Mouse (Mus musculus) midbrain, embryonic 15.5 days (tissue): ENCODE measurements at regions not wholly inside any gene's neighbourhood (a gene's known extent, or its start where the extent isn't known, plus 50 kb on each side); places are given as distances from the start of the nearest gene placed in this dataset.

Source experiments
- ATAC-seq: fragments of 200-750 bp; cut with Nextera tagmentation; replicated peaks from 2 replicates; pipeline ENCODE4 v1.8.0; 2017; ENCODE audit warnings: moderate TSS enrichment
- H3K27ac ChIP-seq: fragments of 300-500 bp; sonication (generic); 2 replicates; pipeline ENCODE4 v1.5.1; 2015; ENCODE audit warnings: mild to moderate bottlenecking, inconsistent platforms
- H3K27me3 ChIP-seq: fragments of 300-500 bp; sonication (generic); replicated peaks from 2 replicates; pipeline ENCODE4 v1.6.1; 2015; ENCODE audit warnings: inconsistent platforms
- H3K36me3 ChIP-seq: fragments of 300-500 bp; sonication (generic); replicated peaks from 2 replicates; pipeline ENCODE4 v1.6.1; 2015; ENCODE audit warnings: inconsistent platforms
- H3K4me1 ChIP-seq: fragments of 300-500 bp; sonication (generic); 2 replicates; pipeline ENCODE4 v1.6.1; 2015; ENCODE audit warnings: inconsistent platforms
- H3K4me2 ChIP-seq: fragments of 300-500 bp; sonication (generic); 2 replicates; pipeline ENCODE4 v1.6.1; 2015; ENCODE audit warnings: inconsistent platforms, mild to moderate bottlenecking, moderate library complexity
- H3K4me3 ChIP-seq: fragments of 300-500 bp; sonication (generic); 2 replicates; pipeline ENCODE4 v1.5.1; 2015; ENCODE audit warnings: mild to moderate bottlenecking, inconsistent platforms
- H3K9ac ChIP-seq: fragments of 300-500 bp; sonication (generic); 2 replicates; pipeline ENCODE4 v1.6.1; 2015; ENCODE audit warnings: mild to moderate bottlenecking, inconsistent platforms
- H3K9me3 ChIP-seq: fragments of 300-500 bp; sonication (generic); 2 replicates; pipeline ENCODE4 v1.6.1; 2016; ENCODE audit warnings: inconsistent platforms
- WGBS: fragments of 180-500 bp; shearing (Covaris S2); methylation state at CpG from one replicate; pipeline ENCODE4 v1.1.7; 2015; ENCODE audit warnings: mixed read lengths; 5-methylcytosine and 5-hydroxymethylcytosine counted together

GRCm38 (mm10) chr15:21988676-21989075 is 560.1 kb upstream of the Cdh18 start:
- ATAC-seq: no peak
- no peak overlapping the region for H3K4me3 ChIP-seq

DNA sequence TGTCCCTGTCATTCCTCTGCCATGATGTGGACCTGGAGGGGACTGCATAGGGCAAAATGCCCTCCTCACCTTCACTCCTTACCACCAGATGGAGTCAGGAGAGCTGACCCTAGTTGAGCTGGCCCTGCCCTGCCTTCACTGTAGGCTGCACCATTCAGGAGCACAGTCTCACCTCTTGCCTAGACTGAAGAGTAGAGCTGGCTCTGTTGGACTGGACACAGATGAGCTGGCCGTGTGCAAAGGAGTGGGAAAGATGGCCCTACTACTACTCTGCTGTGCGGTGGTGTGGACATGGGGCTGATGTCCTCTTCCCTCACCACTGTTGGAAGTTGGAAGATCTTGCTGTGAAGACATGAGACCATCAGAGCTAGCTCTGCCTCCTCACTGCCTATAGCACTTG is 555.5 kb upstream of the Cdh18 start:
- no peaks in the 10 kb centered on the region for H3K27me3 ChIP-seq
- H3K4me3 ChIP-seq: no peak overlapping the region
- no peaks in the 10 kb centered on the region for H3K36me3 ChIP-seq
- ATAC-seq: no peak
- no peaks in the 10 kb centered on the region for H3K9me3 ChIP-seq
- no peak overlapping the region for H3K9ac ChIP-seq
- no peaks in the 10 kb centered on the region for H3K4me1 ChIP-seq
- H3K4me2 ChIP-seq: no peak overlapping the region
- H3K27ac ChIP-seq: no peak overlapping the region
- WGBS: 88% methylated on average over 2 of the region's 2 CpGs

More at GRCm38 (mm10) chr15:21988676-21989075, 560.1 kb upstream of the Cdh18 start:
- H3K4me2 ChIP-seq: no peak overlapping the region
- H3K9me3 ChIP-seq: no peaks in the 10 kb centered on the region
- H3K36me3 ChIP-seq: no peaks in the 10 kb centered on the region
- H3K9ac ChIP-seq: no peak overlapping the region
- no peaks in the 10 kb centered on the region for H3K4me1 ChIP-seq
- no peaks in the 10 kb centered on the region for H3K27me3 ChIP-seq
- H3K27ac ChIP-seq: no peak overlapping the region
- WGBS: 87% methylated on average over 4 of the region's 4 CpGs

DNA sequence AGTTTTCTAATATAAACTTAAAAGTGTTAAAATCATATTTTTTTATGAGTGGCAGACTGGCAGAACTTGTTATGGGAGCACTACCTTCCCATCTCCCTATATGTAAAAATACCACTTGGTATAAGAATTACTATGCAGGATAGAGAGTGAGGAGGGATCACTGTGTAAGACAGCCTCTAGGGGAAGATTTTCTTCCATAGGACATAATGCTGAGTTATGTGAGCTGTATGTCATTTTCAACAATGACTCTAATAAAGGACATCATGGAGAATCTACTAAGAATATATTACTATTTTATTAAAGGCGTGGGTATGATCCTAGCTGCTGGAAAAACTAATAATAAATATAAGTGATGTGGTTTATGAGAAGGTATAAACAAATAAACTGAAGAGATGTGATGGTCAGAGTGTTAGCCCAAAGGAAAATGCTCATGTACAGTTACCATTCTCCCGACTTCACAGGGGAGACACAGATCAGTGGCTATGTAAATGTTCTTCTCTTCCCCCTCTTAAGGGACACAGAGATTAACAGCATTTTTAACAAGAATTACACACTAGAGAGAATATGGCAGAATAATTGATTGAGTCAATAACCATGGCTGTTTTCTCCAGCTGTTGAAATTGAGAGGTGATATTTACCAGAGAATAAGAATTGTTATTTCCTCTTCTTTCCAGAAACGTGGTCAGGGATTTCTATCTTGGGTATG is 553.5 kb upstream of the Cdh18 start:
- Histone ChIP-seq H3K9ac (no peak overlapping the region), H3K4me1 (no peaks in the 10 kb centered on the region), H3K4me3 (no peak overlapping the region), H3K4me2 (no peak overlapping the region), H3K27me3 (no peaks in the 10 kb centered on the region), H3K36me3 (no peaks in the 10 kb centered on the region), H3K27ac (no peak overlapping the region), H3K9me3 (no peaks in the 10 kb centered on the region)
- no peak for ATAC-seq
- 64% methylated on average over 3 of the region's 3 CpGs for WGBS

- Histone ChIP-seq H3K4me3 (no peak overlapping the region), H3K27me3 (no peaks in the 10 kb centered on the region), H3K9me3 (no peaks in the 10 kb centered on the region), H3K4me1 (no peaks in the 10 kb centered on the region), H3K27ac (no peak overlapping the region), H3K36me3 (no peaks in the 10 kb centered on the region), H3K9ac (no peak overlapping the region), H3K4me2 (no peak overlapping the region)
- 68% methylated on average over 2 of the region's 2 CpGs for WGBS
- ATAC-seq: no peak
Observed at GRCm38 (mm10) chr15:22019977-22020376, 528.8 kb upstream of the Cdh18 start.

GRCm38 (mm10) chr15:22030215-22030614 is 518.6 kb upstream of the Cdh18 start:
- no peaks in the 10 kb centered on the region for H3K9me3 ChIP-seq
- H3K4me1 ChIP-seq: no peaks in the 10 kb centered on the region
- H3K27me3 ChIP-seq: no peaks in the 10 kb centered on the region
- ATAC-seq: no peak
- WGBS: 66% methylated on average over 3 of the region's 3 CpGs
- no peaks in the 10 kb centered on the region for H3K36me3 ChIP-seq
- no peak overlapping the region for H3K9ac ChIP-seq
- H3K27ac ChIP-seq: no peak overlapping the region
- no peak overlapping the region for H3K4me2 ChIP-seq
- no peak overlapping the region for H3K4me3 ChIP-seq

- H3K27me3 ChIP-seq: no peaks in the 10 kb centered on the region
- no peaks in the 10 kb centered on the region for H3K4me1 ChIP-seq
- no peak overlapping the region for H3K4me2 ChIP-seq
- no peak overlapping the region for H3K9ac ChIP-seq
- H3K27ac ChIP-seq: no peak overlapping the region
- H3K36me3 ChIP-seq: no peaks in the 10 kb centered on the region
- no peak overlapping the region for H3K4me3 ChIP-seq
- no peaks in the 10 kb centered on the region for H3K9me3 ChIP-seq
- ATAC-seq: no peak
Observed at GRCm38 (mm10) chr15:22046423-22046822, 502.4 kb upstream of the Cdh18 start.

DNA sequence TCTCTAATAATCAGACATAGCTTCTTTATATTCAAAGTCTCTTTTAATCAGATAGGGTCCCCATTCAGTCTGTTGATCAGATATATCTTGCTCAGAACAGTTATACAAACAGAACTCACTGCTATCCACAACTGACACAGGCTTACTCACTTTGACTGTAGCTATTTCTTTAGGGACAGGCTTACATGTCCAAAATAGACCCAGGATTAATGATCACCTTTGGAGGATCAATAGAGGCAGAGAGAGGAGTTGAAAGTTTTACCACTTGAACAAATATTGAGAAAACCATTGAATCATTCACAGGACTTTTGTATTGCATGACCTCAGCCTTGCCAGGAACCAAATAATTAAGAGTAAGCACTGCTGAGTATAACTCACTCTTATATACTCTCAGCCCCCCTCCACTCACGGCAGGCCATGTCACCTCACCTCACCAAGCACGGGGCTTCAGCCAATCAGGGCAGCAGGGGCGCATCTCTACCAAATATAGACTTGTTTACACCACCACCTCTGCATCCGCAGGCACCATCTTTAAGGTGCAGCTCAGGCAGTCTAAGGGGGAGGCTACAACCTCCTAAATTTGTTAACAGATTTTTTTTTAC is 501.8 kb upstream of the Cdh18 start:
- H3K4me3 ChIP-seq: no peak overlapping the region
- H3K27me3 ChIP-seq: no peaks in the 10 kb centered on the region
- no peak overlapping the region for H3K27ac ChIP-seq
- H3K4me1 ChIP-seq: no peaks in the 10 kb centered on the region
- 86% methylated on average over 4 of the region's 4 CpGs for WGBS
- no peak overlapping the region for H3K4me2 ChIP-seq
- ATAC-seq: no peak
- H3K36me3 ChIP-seq: no peaks in the 10 kb centered on the region
- no peaks in the 10 kb centered on the region for H3K9me3 ChIP-seq
- no peak overlapping the region for H3K9ac ChIP-seq

DNA sequence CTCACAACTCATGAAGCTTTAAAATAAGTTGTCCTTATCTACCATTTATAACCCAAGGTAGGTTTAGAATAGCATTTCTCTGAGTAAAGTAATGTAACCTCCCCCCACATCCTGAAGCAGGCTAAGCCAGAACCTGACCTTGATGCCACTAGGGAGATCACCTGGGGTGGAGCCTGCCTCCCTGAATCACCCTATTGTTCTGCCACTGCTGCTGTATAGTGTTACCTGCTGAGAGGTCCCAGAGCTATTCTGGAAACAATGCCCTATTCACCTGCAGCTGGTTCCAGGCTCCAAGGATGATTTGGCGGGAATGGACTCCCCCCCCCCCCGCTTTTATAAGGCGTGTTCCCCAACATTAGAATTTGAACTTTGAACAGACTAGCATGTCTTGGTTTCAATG is 462.0 kb upstream of the Cdh18 start:
- Histone ChIP-seq H3K36me3 (no peaks in the 10 kb centered on the region), H3K9me3 (no peaks in the 10 kb centered on the region), H3K4me3 (no peak overlapping the region), H3K27ac (no peak overlapping the region), H3K4me1 (no peaks in the 10 kb centered on the region), H3K9ac (no peak overlapping the region), H3K4me2 (no peak overlapping the region), H3K27me3 (no peaks in the 10 kb centered on the region)
- no peak for ATAC-seq
- 69% methylated on average over 3 of the region's 3 CpGs for WGBS

DNA sequence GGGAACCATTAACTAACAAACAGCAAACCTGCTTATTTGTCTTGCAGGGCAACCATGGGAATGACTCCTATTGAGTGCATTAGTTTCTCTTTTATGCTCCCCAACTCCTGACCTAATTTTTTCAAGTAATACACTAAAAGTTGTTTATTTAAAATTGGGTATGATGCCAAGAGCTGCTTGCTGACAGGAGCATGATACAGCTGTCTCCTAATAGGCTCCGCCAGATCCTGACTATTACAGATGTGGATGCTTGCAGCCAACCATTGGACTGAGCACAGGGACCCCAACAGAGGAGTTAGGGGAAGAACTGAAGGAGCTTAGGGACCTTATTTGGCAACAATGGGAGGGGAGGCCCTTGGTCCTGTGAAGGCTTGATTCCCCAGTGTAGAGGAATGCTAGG is 427.1 kb upstream of the Cdh18 start:
- Histone ChIP-seq H3K27me3 (no peaks in the 10 kb centered on the region), H3K4me2 (no peak overlapping the region), H3K4me3 (no peak overlapping the region), H3K9ac (no peak overlapping the region), H3K9me3 (no peaks in the 10 kb centered on the region), H3K4me1 (no peaks in the 10 kb centered on the region), H3K36me3 (no peaks in the 10 kb centered on the region), H3K27ac (no peak overlapping the region)
- 95% methylated on average over 1 of the region's 1 CpGs for WGBS
- ATAC-seq: no peak

GRCm38 (mm10) chr15:22151894-22152494 is 396.8 kb upstream of the Cdh18 start:
- WGBS: 46% methylated on average over 4 of the region's 4 CpGs
- Histone ChIP-seq H3K4me2 (no peak overlapping the region), H3K4me1 (0 out of 2 replicates have a peak, but pooled peaks cover 3% of the 10 kb centered on the region), H3K27me3 (no peaks in the 10 kb centered on the region), H3K9me3 (no peaks in the 10 kb centered on the region), H3K4me3 (no peak overlapping the region), H3K27ac (no peak overlapping the region), H3K36me3 (no peaks in the 10 kb centered on the region), H3K9ac (no peak overlapping the region)
- peak; percentile 78; the same call in 1 of the 2 replicates for ATAC-seq

DNA sequence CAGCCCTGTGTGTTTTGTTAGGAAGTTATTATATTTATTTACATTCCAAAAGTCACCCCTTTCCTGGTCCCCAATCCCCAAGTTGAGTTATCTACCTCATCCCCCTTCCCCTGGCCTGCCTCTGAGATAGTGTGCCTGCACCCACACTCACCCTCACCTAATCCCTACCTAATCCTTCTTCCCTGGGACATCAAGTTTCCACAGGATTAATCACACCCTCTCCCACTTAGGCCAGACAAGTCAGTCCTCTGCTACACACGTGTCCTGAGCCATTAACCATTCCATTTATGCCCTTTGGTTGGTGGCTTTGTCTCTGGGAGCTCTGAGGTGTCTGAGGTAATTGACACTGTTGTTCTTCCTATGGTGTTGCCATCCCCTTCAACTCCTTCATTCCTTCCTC is 396.1 kb upstream of the Cdh18 start:
- Histone ChIP-seq H3K9me3 (no peaks in the 10 kb centered on the region), H3K27me3 (no peaks in the 10 kb centered on the region), H3K27ac (no peak overlapping the region), H3K4me1 (0 out of 2 replicates have a peak, but pooled peaks cover 3% of the 10 kb centered on the region), H3K36me3 (no peaks in the 10 kb centered on the region), H3K4me3 (no peak overlapping the region), H3K4me2 (no peak overlapping the region), H3K9ac (no peak overlapping the region)
- ATAC-seq: peak; percentile 67
- WGBS: 24% methylated on average over 1 of the region's 1 CpGs

DNA sequence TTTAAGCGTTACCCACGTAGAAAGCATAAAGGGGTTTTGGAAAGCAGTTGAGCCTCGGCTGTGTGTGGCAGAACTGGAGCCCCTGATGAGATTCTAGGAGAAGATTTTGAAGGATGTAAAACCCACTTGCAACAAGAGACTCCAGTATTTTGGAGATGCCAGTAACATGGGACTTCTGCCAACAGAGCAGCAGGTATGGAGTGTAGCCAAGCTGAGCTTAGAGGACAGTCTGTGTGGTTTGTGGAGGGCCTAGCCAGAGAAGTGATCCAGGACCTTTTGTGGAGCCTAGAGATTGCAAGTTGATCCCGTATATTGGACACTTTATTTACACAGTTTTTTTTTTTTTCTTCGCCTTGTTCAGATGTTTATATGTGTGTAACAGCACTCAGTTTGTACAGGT is 378.5 kb upstream of the Cdh18 start:
- Histone ChIP-seq H3K4me3 (no peak overlapping the region), H3K36me3 (no peaks in the 10 kb centered on the region), H3K27ac (no peak overlapping the region), H3K4me2 (no peak overlapping the region), H3K9ac (no peak overlapping the region), H3K4me1 (no peaks in the 10 kb centered on the region), H3K9me3 (no peaks in the 10 kb centered on the region), H3K27me3 (no peaks in the 10 kb centered on the region)
- ATAC-seq: no peak
- 72% methylated on average over 5 of the region's 5 CpGs for WGBS

GRCm38 (mm10) chr15:22208991-22209390 is 339.8 kb upstream of the Cdh18 start:
- 100% methylated on average over 1 of the region's 1 CpGs for WGBS
- no peak overlapping the region for H3K27ac ChIP-seq
- no peak for ATAC-seq

More at GRCm38 (mm10) chr15:22208991-22209390, 339.8 kb upstream of the Cdh18 start:
- Histone ChIP-seq H3K4me2 (no peak overlapping the region), H3K9me3 (no peaks in the 10 kb centered on the region), H3K36me3 (no peaks in the 10 kb centered on the region), H3K27me3 (no peaks in the 10 kb centered on the region), H3K4me1 (no peaks in the 10 kb centered on the region), H3K9ac (no peak overlapping the region), H3K4me3 (no peak overlapping the region)
